ENCODE assay signal across 24 mouse cellular contexts in the genomic region with DNA sequence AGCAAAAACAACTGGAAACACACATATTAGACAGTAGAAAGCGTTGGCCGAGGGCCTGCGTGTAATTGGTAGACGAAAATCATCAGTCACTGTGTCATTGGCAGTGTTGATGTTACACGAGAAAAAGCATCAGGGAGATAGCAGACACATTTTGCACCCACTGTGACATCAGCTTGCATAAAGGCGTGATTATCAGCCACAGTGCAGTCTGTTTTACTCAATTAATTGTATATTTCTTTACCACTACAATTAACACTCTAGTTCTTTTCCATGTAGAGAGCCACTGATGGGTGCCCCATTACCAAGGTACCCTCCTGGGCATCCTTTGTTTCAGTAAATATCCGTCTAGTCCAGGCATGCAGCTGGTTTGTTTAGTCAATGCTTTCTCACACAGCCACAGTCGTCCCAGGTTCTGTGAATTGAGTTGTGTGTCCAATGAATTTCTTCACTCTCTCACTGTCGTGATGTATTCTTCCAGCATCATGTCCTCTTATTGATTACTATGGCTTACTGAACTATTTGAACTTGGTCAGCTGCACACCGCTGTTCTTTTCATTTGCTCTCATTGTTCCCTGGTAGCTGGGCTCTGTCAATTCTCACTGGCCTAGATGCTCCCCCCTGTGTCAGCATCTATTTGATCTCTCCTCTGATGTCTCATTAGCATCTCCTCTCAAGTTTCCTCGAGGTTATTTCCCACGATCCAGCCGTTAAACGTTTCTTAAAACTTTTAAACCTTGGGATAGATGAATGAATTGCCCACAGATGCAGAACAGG.
DNase-seq lines count a peak whose midpoint lies in the region; ATAC-seq and TF ChIP-seq lines count a peak whose summit lies in the region.
"Had no signal": no experiment of that assay in that cellular context is flagged by ENCODE, and none has a peak within 500 bp of the region (broad histone marks: within the 10 kb centered on the region; RNA-seq: fewer than 3 reads in every experiment).

No protein-coding gene starts in this region.

- TF ChIP-seq CTCF in midbrain, postnatal 0 days (IDR thresholded peaks at IDR 0.05), result no peak

- 40% methylated on average over 14 of the region's 14 CpGs for WGBS in midbrain, embryonic 10.5 days
- WGBS in midbrain, postnatal 0 days, result 16% methylated on average over 14 of the region's 14 CpGs
- 15% methylated on average over 14 of the region's 14 CpGs for WGBS in forebrain, embryonic 12.5 days
- 18% methylated on average over 14 of the region's 14 CpGs for WGBS in hindbrain, embryonic 12.5 days
- 20% methylated on average over 14 of the region's 14 CpGs for WGBS in midbrain, embryonic 16.5 days

- no peak for ATAC-seq in midbrain, postnatal 0 days (ENCODE audit: low FRiP score)
- no peak for ATAC-seq in forebrain, embryonic 12.5 days (ENCODE audit: low FRiP score)
- ATAC-seq in hindbrain, embryonic 12.5 days (ENCODE audit: low FRiP score), result no peak
- no peak for ATAC-seq in midbrain, embryonic 16.5 days
- ATAC-seq in erythroblast, adult 5-6 weeks (replicated peaks; ENCODE audit: low FRiP score, poor library complexity, severe bottlenecking), result no peak
- ATAC-seq: intestine, embryonic 15.5 days; Patski had no signal

- peak overlapping the region; percentile 61 for H3K27ac ChIP-seq in midbrain, embryonic 10.5 days (replicated peaks)
- no peak overlapping the region for H3K27ac ChIP-seq in midbrain, postnatal 0 days (ENCODE audit: low read depth, low read length)
- H3K27ac ChIP-seq in forebrain, embryonic 12.5 days, result peak overlapping the region; percentile 57
- peak overlapping the region; percentile 36; the same call in 1 of the 2 replicates for H3K27ac ChIP-seq in hindbrain, embryonic 12.5 days
- H3K27ac ChIP-seq in midbrain, embryonic 16.5 days (ENCODE audit: low read length), result 0 out of 2 replicates have a peak overlapping the region, but pooled peaks have one; percentile 10
- H3K27ac ChIP-seq: heart, embryonic 15.5 days; intestine, embryonic 15.5 days; limb, embryonic 10.5 days had no signal

- no peak overlapping the region for H3K9ac ChIP-seq in midbrain, postnatal 0 days (replicated peaks; ENCODE audit: low read length, poor library complexity, severe bottlenecking)
- no peak overlapping the region for H3K9ac ChIP-seq in forebrain, embryonic 12.5 days
- H3K9ac ChIP-seq in hindbrain, embryonic 12.5 days, result no peak overlapping the region
- H3K9ac ChIP-seq in midbrain, embryonic 16.5 days (ENCODE audit: low read depth, low read length), result no peak overlapping the region
- H3K9ac ChIP-seq: heart, embryonic 15.5 days; intestine, embryonic 15.5 days had no signal

- peak; percentile 28 for DNase-seq in midbrain, embryonic 10.5 days (ENCODE audit: low spot score)
- no peak for DNase-seq in midbrain, postnatal 0 days (ENCODE audit: low spot score)
- DNase-seq in right cerebral cortex, adult 18-20 months, result no peak
- DNase-seq: adrenal gland, adult 8-10 months; cerebellum, postnatal 10 days; gastrocnemius, postnatal 14 days; heart, postnatal 4 days; kidney, postnatal 4 days; lung, adult 18-20 months; lung, postnatal 14 days; right cerebral cortex, postnatal 14 days; spleen, adult 18-20 months; thymus, postnatal 36 days had no signal

- peaks cover 72% of the 10 kb centered on the region for H3K4me1 ChIP-seq in midbrain, embryonic 10.5 days
- H3K4me1 ChIP-seq in midbrain, postnatal 0 days (ENCODE audit: insufficient read depth, low read length), result peaks cover 6% of the 10 kb centered on the region; the same call in 1 of the 2 replicates
- H3K4me1 ChIP-seq in forebrain, embryonic 12.5 days, result peaks cover 56% of the 10 kb centered on the region
- peaks cover 52% of the 10 kb centered on the region for H3K4me1 ChIP-seq in hindbrain, embryonic 12.5 days
- peaks cover 28% of the 10 kb centered on the region for H3K4me1 ChIP-seq in midbrain, embryonic 16.5 days (ENCODE audit: control insufficient read depth, insufficient read depth, low read length)
- H3K4me1 ChIP-seq: heart, embryonic 15.5 days; intestine, embryonic 15.5 days; megakaryocyte, embryonic 14.5 days had no signal

- H3K36me3 ChIP-seq in midbrain, embryonic 10.5 days, result no peaks in the 10 kb centered on the region
- no peaks in the 10 kb centered on the region for H3K36me3 ChIP-seq in midbrain, postnatal 0 days (ENCODE audit: insufficient read depth, low read length)
- H3K36me3 ChIP-seq in forebrain, embryonic 12.5 days (replicated peaks), result no peaks in the 10 kb centered on the region
- H3K36me3 ChIP-seq in hindbrain, embryonic 12.5 days, result no peaks in the 10 kb centered on the region
- H3K36me3 ChIP-seq in midbrain, embryonic 16.5 days (ENCODE audit: control insufficient read depth, insufficient read depth, low read length), result no peaks in the 10 kb centered on the region
- H3K36me3 ChIP-seq: heart, embryonic 15.5 days; intestine, embryonic 15.5 days; limb, embryonic 10.5 days had no signal

- no peaks in the 10 kb centered on the region for H3K9me3 ChIP-seq in midbrain, embryonic 10.5 days (replicated peaks)
- no peaks in the 10 kb centered on the region for H3K9me3 ChIP-seq in midbrain, postnatal 0 days (ENCODE audit: low read length)
- H3K9me3 ChIP-seq in forebrain, embryonic 12.5 days, result no peaks in the 10 kb centered on the region
- H3K9me3 ChIP-seq in hindbrain, embryonic 12.5 days (replicated peaks), result no peaks in the 10 kb centered on the region
- H3K9me3 ChIP-seq in midbrain, embryonic 16.5 days (replicated peaks; ENCODE audit: control insufficient read depth, low read length, poor library complexity, severe bottlenecking), result no peaks in the 10 kb centered on the region
- H3K9me3 ChIP-seq: heart, embryonic 15.5 days; intestine, embryonic 15.5 days; limb, embryonic 10.5 days; megakaryocyte, embryonic 14.5 days had no signal

- peaks cover 5% of the 10 kb centered on the region; the same call in 1 of the 2 replicates for H3K27me3 ChIP-seq in midbrain, embryonic 10.5 days (ENCODE audit: low read depth, poor library complexity, severe bottlenecking)
- no peaks in the 10 kb centered on the region for H3K27me3 ChIP-seq in midbrain, postnatal 0 days (ENCODE audit: insufficient read depth, low read length)
- H3K27me3 ChIP-seq in forebrain, embryonic 12.5 days, result no peaks in the 10 kb centered on the region
- no peaks in the 10 kb centered on the region for H3K27me3 ChIP-seq in hindbrain, embryonic 12.5 days
- H3K27me3 ChIP-seq in midbrain, embryonic 16.5 days (ENCODE audit: control insufficient read depth, insufficient read depth, low read depth, low read length), result no peaks in the 10 kb centered on the region; the same call in 1 of the 2 replicates
- H3K27me3 ChIP-seq: intestine, embryonic 15.5 days; megakaryocyte, embryonic 14.5 days had no signal

- H3K4me3 ChIP-seq in midbrain, embryonic 10.5 days, result no peak overlapping the region
- no peak overlapping the region for H3K4me3 ChIP-seq in midbrain, postnatal 0 days (ENCODE audit: low read depth, low read length)
- no peak overlapping the region for H3K4me3 ChIP-seq in forebrain, embryonic 12.5 days (replicated peaks)
- H3K4me3 ChIP-seq in hindbrain, embryonic 12.5 days, result no peak overlapping the region
- no peak overlapping the region for H3K4me3 ChIP-seq in midbrain, embryonic 16.5 days (ENCODE audit: low read depth, low read length)
- H3K4me3 ChIP-seq: erythroblast, embryonic 14.5 days; heart, embryonic 15.5 days; intestine, embryonic 15.5 days; limb, embryonic 10.5 days; megakaryocyte, embryonic 14.5 days had no signal

- no peak overlapping the region for H3K4me2 ChIP-seq in midbrain, postnatal 0 days (ENCODE audit: low read depth, low read length, poor library complexity, severe bottlenecking)
- no peak overlapping the region for H3K4me2 ChIP-seq in forebrain, embryonic 12.5 days
- H3K4me2 ChIP-seq in hindbrain, embryonic 12.5 days (replicated peaks), result no peak overlapping the region
- no peak overlapping the region for H3K4me2 ChIP-seq in midbrain, embryonic 16.5 days (ENCODE audit: low read length)
- H3K4me2 ChIP-seq: heart, embryonic 15.5 days; intestine, embryonic 15.5 days; liver, embryonic 11.5 days had no signal
